Mouse (Mus musculus): ENCODE measurements at regions not wholly inside any gene's neighbourhood (a gene's known extent, or its start where the extent isn't known, plus 50 kb on each side); places are given as distances from the start of the nearest gene placed in this dataset.

DNA sequence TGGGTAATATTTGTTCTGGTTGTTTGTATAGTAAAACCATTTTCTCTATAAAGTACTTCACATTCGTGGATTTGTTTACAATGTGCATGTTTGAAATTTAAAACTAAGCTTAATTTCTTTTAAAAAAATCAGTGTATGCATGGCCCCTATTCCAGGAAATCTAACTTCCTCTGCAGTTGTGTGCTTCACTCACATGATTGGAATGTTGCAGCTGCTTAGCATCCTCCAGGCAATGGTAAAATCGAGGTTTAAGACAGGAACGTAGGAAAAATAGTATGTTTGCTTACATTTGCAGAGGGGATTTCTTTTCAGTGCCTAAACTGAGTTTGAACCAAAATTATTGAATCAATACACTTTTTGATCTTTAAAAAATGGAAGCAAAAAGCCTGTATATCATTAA lies 217.5 kb downstream of the Ptprc start:
- TF ChIP-seq CTCF (IDR thresholded peaks at IDR 0.05; ENCODE audit: insufficient read depth, low read length) (no peak), POLR2A (IDR thresholded peaks at IDR 0.05; ENCODE audit: borderline replicate concordance, extremely low read depth, low read depth, low read length) (no peak)

All from lung, adult 2 months (tissue).